In the genomic region with DNA sequence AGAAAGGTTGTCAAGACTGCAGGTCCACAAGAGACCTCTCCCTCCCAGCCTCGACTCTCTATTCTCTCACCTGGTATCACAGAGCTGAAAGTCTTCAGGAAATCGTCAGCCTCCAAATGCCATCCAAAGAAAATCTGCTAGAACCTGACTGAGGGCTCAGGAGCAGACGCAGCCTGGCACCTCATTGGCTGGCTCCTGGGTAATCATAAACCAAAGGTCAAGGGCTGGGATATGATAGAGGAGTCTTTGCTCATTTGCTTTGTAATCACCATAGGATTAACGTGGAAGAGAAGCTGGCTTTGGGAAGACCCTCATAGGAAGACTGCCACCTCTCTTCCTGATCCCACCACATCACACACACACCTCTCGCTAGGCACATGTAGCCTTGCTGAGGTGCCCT, we compare ENCODE assay signal across 31 mouse cellular contexts. TPM values are rescaled to one million over a fixed set of nuclear protein-coding genes. Genes with fewer than 3 reads are reported as not detected.
"Had no signal": no experiment of that assay in that cellular context is flagged by ENCODE, and none has a peak within 500 bp of the region (broad histone marks: within the 10 kb centered on the region; RNA-seq: fewer than 3 reads in every experiment).

A gene (minus strand): TSS at position 118 of the 400 bp plus-strand sequence.
A gene (minus strand): TSS at position 136 of the 400 bp plus-strand sequence.

- H3K9ac ChIP-seq: heart, embryonic 13.5 days; heart, embryonic 15.5 days; hindbrain, embryonic 13.5 days; hindbrain, embryonic 15.5 days; kidney, embryonic 15.5 days; limb, embryonic 13.5 days; limb, embryonic 15.5 days; liver, embryonic 14.5 days had no signal

- H3K4me3 ChIP-seq: heart, embryonic 10.5 days; heart, embryonic 13.5 days; heart, embryonic 15.5 days; hindbrain, embryonic 13.5 days; hindbrain, embryonic 15.5 days; kidney, embryonic 15.5 days; limb, embryonic 13.5 days; limb, embryonic 15.5 days had no signal

- ATAC-seq: hindbrain, postnatal 0 days had no signal

- H3K4me2 ChIP-seq: heart, embryonic 13.5 days; heart, embryonic 15.5 days; hindbrain, embryonic 13.5 days; hindbrain, embryonic 15.5 days; kidney, embryonic 15.5 days; limb, embryonic 13.5 days; limb, embryonic 15.5 days; liver, embryonic 11.5 days had no signal

- H3K27ac ChIP-seq: heart, embryonic 10.5 days; heart, embryonic 13.5 days; heart, embryonic 15.5 days; hindbrain, embryonic 13.5 days; hindbrain, embryonic 15.5 days; hindbrain, postnatal 0 days; kidney, embryonic 15.5 days; limb, embryonic 13.5 days; limb, embryonic 15.5 days; liver, embryonic 14.5 days had no signal

- H3K27me3 ChIP-seq: heart, embryonic 13.5 days; heart, embryonic 15.5 days; hindbrain, embryonic 13.5 days; hindbrain, embryonic 15.5 days; kidney, embryonic 15.5 days; limb, embryonic 13.5 days; limb, embryonic 15.5 days had no signal

- DNase-seq: gastrocnemius, postnatal 14 days; gastrocnemius, postnatal 36 days; heart, adult 18-20 months; heart, postnatal 14 days; heart, postnatal 36 days; kidney, adult 11 months; kidney, postnatal 14 days; layer of hippocampus, adult 9-11 months; layer of hippocampus, postnatal 36 days; left cerebral cortex, postnatal 4 days had no signal

- H3K36me3 ChIP-seq: heart, embryonic 10.5 days; heart, embryonic 13.5 days; heart, embryonic 15.5 days; hindbrain, embryonic 13.5 days; hindbrain, embryonic 15.5 days; kidney, embryonic 15.5 days; limb, embryonic 13.5 days; limb, embryonic 15.5 days had no signal

- H3K4me1 ChIP-seq: heart, embryonic 10.5 days; heart, embryonic 13.5 days; heart, embryonic 15.5 days; hindbrain, embryonic 13.5 days; hindbrain, embryonic 15.5 days; kidney, embryonic 15.5 days; limb, embryonic 13.5 days; limb, embryonic 15.5 days had no signal

- H3K9me3 ChIP-seq: heart, embryonic 10.5 days; heart, embryonic 13.5 days; heart, embryonic 15.5 days; hindbrain, embryonic 13.5 days; hindbrain, embryonic 15.5 days; kidney, embryonic 15.5 days; limb, embryonic 13.5 days; limb, embryonic 15.5 days had no signal

RNA-seq across cellular contexts. Expression of the first gene that starts in this region (rescaled TPM):
- total RNA-seq: gastrocnemius, adult 18-20 months; gastrocnemius, adult 8-10 months; gastrocnemius, postnatal 14 days; gastrocnemius, postnatal 36 days; heart, adult 18-20 months; heart, postnatal 14 days; heart, postnatal 36 days; hematopoietic stem cell, adult 5-6 weeks; hindbrain, postnatal 0 days had no signal
- polyA plus RNA-seq: gonadal fat pad, adult 2 months; heart, embryonic 10.5 days; heart, embryonic 15.5 days; heart, postnatal 0 days; hindbrain, embryonic 11.5 days; hindbrain, embryonic 13.5 days; hindbrain, embryonic 15.5 days; hindbrain, postnatal 0 days; intestine, embryonic 14.5 days; kidney, embryonic 15.5 days; limb, embryonic 11.5 days; limb, embryonic 13.5 days; limb, embryonic 15.5 days; liver, embryonic 11.5 days; liver, embryonic 14.5 days; liver, embryonic 16.5 days had no signal

RNA-seq across cellular contexts. Expression of the second gene that starts in this region (rescaled TPM):
- total RNA-seq: gastrocnemius, adult 18-20 months; gastrocnemius, adult 8-10 months; gastrocnemius, postnatal 36 days; heart, adult 18-20 months; heart, adult 8-10 months; heart, postnatal 14 days; heart, postnatal 36 days; hematopoietic stem cell, adult 5-6 weeks had no signal
- polyA plus RNA-seq: gonadal fat pad, adult 2 months; heart, embryonic 10.5 days; heart, embryonic 13.5 days; heart, embryonic 15.5 days; heart, postnatal 0 days; hindbrain, embryonic 11.5 days; intestine, embryonic 14.5 days; kidney, embryonic 15.5 days; limb, embryonic 11.5 days; limb, embryonic 13.5 days; limb, embryonic 15.5 days; liver, embryonic 11.5 days; liver, embryonic 14.5 days; liver, embryonic 16.5 days had no signal
